Mouse (Mus musculus): ENCODE measurements around the gene Hist1h2ag. TPM values are rescaled to one million over a fixed set of nuclear protein-coding genes. Genes with fewer than 3 reads are reported as not detected.
A peak's percentile ranks its signal among the peaks of the same experiment; 100 is the strongest.

Hist1h2ag gene
- total RNA-seq, 1 experiment, result 786 TPM

- Histone ChIP-seq H3K4me3 (ENCODE audit: insufficient read depth in 1 of 2, low read depth in 1 of 2, low read length in 2 of 2, poor library complexity in 1 of 2, severe bottlenecking in 1 of 2) (peak overlapping the region; percentile 69 to 74), H3K4me1 (ENCODE audit: control insufficient read depth in 2 of 2, insufficient read depth in 2 of 2, low read length in 2 of 2, poor library complexity in 1 of 2) (no peaks in the 10 kb centered on the region), H3K36me3 (ENCODE audit: control insufficient read depth, insufficient read depth, low read length, poor library complexity, severe bottlenecking) (no peaks in the 10 kb centered on the region), H3K9me3 (ENCODE audit: control insufficient read depth, insufficient read depth, low read depth, low read length) (no peaks in the 10 kb centered on the region), H3K9ac (ENCODE audit: insufficient read depth, low read depth, low read length, poor library complexity, severe bottlenecking) (peak overlapping the region; percentile 48; the same call in 1 of the 2 replicates), H3K27ac (ENCODE audit: insufficient read depth, low read depth, low read length, poor library complexity, severe bottlenecking) (no peak overlapping the region)
- no peak for TF ChIP-seq ZNF384 (IDR thresholded peaks at IDR 0.05; ENCODE audit: low read depth, low read length)
- TF ChIP-seq HCFC1 (IDR thresholded peaks at IDR 0.05; ENCODE audit: borderline replicate concordance, insufficient read depth, low read length), result no peak
- TF ChIP-seq CHD2 (IDR thresholded peaks at IDR 0.05; ENCODE audit: low read depth, low read length), result no peak
- TF ChIP-seq ZC3H11A (IDR thresholded peaks at IDR 0.05; ENCODE audit: borderline replicate concordance, low read depth, low read length), result no peak
- no peak for TF ChIP-seq MAFK (IDR thresholded peaks at IDR 0.05; ENCODE audit: insufficient read depth, low read depth, low read length)
- in situ Hi-C loops (cut with MboI; ENCODE audit: low sequenced_read_pairs in 2 of 2, unreplicated experiment in 2 of 2), result loop anchor here in 1 of 2 experiments (5.0 to 25.0 kb wide), 2 partner anchors 35 to 745 kb away; no protein-coding TSS in a partner anchor
- DNase-seq (ENCODE audit: low read depth, low spot score), result no peak
Measured at GRCm38 (mm10) chr13:22007121-22007510, 35.6 kb downstream of the Hist1h2ag start.

- no peak for DNase-seq (ENCODE audit: low read depth, low spot score)
- Histone ChIP-seq H3K4me3 (ENCODE audit: insufficient read depth in 1 of 2, low read depth in 1 of 2, low read length in 2 of 2, poor library complexity in 1 of 2, severe bottlenecking in 1 of 2) (peak overlapping the region; percentile 69 to 74), H3K27ac (ENCODE audit: insufficient read depth, low read depth, low read length, poor library complexity, severe bottlenecking) (no peak overlapping the region), H3K9me3 (ENCODE audit: control insufficient read depth, insufficient read depth, low read depth, low read length) (no peaks in the 10 kb centered on the region), H3K4me1 (ENCODE audit: control insufficient read depth in 2 of 2, insufficient read depth in 2 of 2, low read length in 2 of 2, poor library complexity in 1 of 2) (no peaks in the 10 kb centered on the region), H3K36me3 (ENCODE audit: control insufficient read depth, insufficient read depth, low read length, poor library complexity, severe bottlenecking) (no peaks in the 10 kb centered on the region), H3K9ac (ENCODE audit: insufficient read depth, low read depth, low read length, poor library complexity, severe bottlenecking) (peak overlapping the region; percentile 48)
- in situ Hi-C loops (cut with MboI; ENCODE audit: low sequenced_read_pairs in 2 of 2, unreplicated experiment in 2 of 2), result loop anchor here in 1 of 2 experiments (5.0 to 25.0 kb wide), 2 partner anchors 34 to 744 kb away; no protein-coding TSS in a partner anchor
- TF ChIP-seq CHD2 (IDR thresholded peaks at IDR 0.05; ENCODE audit: low read depth, low read length) (no peak), HCFC1 (IDR thresholded peaks at IDR 0.05; ENCODE audit: borderline replicate concordance, insufficient read depth, low read length) (no peak), ZNF384 (IDR thresholded peaks at IDR 0.05; ENCODE audit: low read depth, low read length) (no peak), ZC3H11A (IDR thresholded peaks at IDR 0.05; ENCODE audit: borderline replicate concordance, low read depth, low read length) (no peak), MAFK (IDR thresholded peaks at IDR 0.05; ENCODE audit: insufficient read depth, low read depth, low read length) (no peak)
Measured at GRCm38 (mm10) chr13:22006334-22007120, 36.2 kb downstream of the Hist1h2ag start.

GRCm38 (mm10) chr13:22005605-22006333, 37.0 kb downstream of the Hist1h2ag start:
- Histone ChIP-seq H3K36me3 (ENCODE audit: control insufficient read depth, insufficient read depth, low read length, poor library complexity, severe bottlenecking) (no peaks in the 10 kb centered on the region), H3K4me1 (ENCODE audit: control insufficient read depth in 2 of 2, insufficient read depth in 2 of 2, low read length in 2 of 2, poor library complexity in 1 of 2) (no peaks in the 10 kb centered on the region), H3K9me3 (ENCODE audit: control insufficient read depth, insufficient read depth, low read depth, low read length) (no peaks in the 10 kb centered on the region), H3K27ac (ENCODE audit: insufficient read depth, low read depth, low read length, poor library complexity, severe bottlenecking) (no peak overlapping the region), H3K9ac (ENCODE audit: insufficient read depth, low read depth, low read length, poor library complexity, severe bottlenecking) (peak overlapping the region; percentile 18), H3K4me3 (ENCODE audit: insufficient read depth in 1 of 2, low read depth in 1 of 2, low read length in 2 of 2, poor library complexity in 1 of 2, severe bottlenecking in 1 of 2) (peak overlapping the region; percentile 69 to 74)
- TF ChIP-seq ZNF384 (IDR thresholded peaks at IDR 0.05; ENCODE audit: low read depth, low read length), result no peak
- no peak for TF ChIP-seq CHD2 (IDR thresholded peaks at IDR 0.05; ENCODE audit: low read depth, low read length)
- no peak for TF ChIP-seq ZC3H11A (IDR thresholded peaks at IDR 0.05; ENCODE audit: borderline replicate concordance, low read depth, low read length)
- in situ Hi-C loops (cut with MboI; ENCODE audit: low sequenced_read_pairs in 2 of 2, unreplicated experiment in 2 of 2), result loop anchor here in 1 of 2 experiments (5.0 to 25.0 kb wide), 2 partner anchors 33 to 743 kb away; no protein-coding TSS in a partner anchor
- no peak for DNase-seq (ENCODE audit: low read depth, low spot score)

- in situ Hi-C loops (cut with MboI; ENCODE audit: low sequenced_read_pairs in 2 of 2, unreplicated experiment in 2 of 2), result loop anchor here in 1 of 2 experiments (25.0 kb wide), 1 partner anchor 740 kb away; no protein-coding TSS in a partner anchor
- no peak for TF ChIP-seq ZC3H11A (IDR thresholded peaks at IDR 0.05; ENCODE audit: borderline replicate concordance, low read depth, low read length)
- TF ChIP-seq CHD2 (IDR thresholded peaks at IDR 0.05; ENCODE audit: low read depth, low read length), result no peak
- no peak for TF ChIP-seq MAFK (IDR thresholded peaks at IDR 0.05; ENCODE audit: insufficient read depth, low read depth, low read length)
- TF ChIP-seq ZNF384 (IDR thresholded peaks at IDR 0.05; ENCODE audit: low read depth, low read length), result no peak
- no peak for TF ChIP-seq HCFC1 (IDR thresholded peaks at IDR 0.05; ENCODE audit: borderline replicate concordance, insufficient read depth, low read length)
- no peak for DNase-seq (ENCODE audit: low read depth, low spot score)
Measured at GRCm38 (mm10) chr13:22001823-22002222, 40.9 kb downstream of the Hist1h2ag start.

More at GRCm38 (mm10) chr13:22001823-22002222, 40.9 kb downstream of the Hist1h2ag start:
- no peaks in the 10 kb centered on the region for H3K9me3 ChIP-seq (ENCODE audit: control insufficient read depth, insufficient read depth, low read depth, low read length)
- H3K36me3 ChIP-seq (ENCODE audit: control insufficient read depth, insufficient read depth, low read length, poor library complexity, severe bottlenecking), result no peaks in the 10 kb centered on the region
- H3K9ac ChIP-seq (ENCODE audit: insufficient read depth, low read depth, low read length, poor library complexity, severe bottlenecking), result no peak overlapping the region
- H3K4me1 ChIP-seq (ENCODE audit: control insufficient read depth in 2 of 2, insufficient read depth in 2 of 2, low read length in 2 of 2, poor library complexity in 1 of 2), result peaks cover under 1 to 2% of the 10 kb centered on the region in 2 experiments; a peak in 2 of 4 replicates
- H3K4me3 ChIP-seq (ENCODE audit: insufficient read depth in 1 of 2, low read depth in 1 of 2, low read length in 2 of 2, poor library complexity in 1 of 2, severe bottlenecking in 1 of 2), result no peak overlapping the region
- no peak overlapping the region for H3K27ac ChIP-seq (ENCODE audit: insufficient read depth, low read depth, low read length, poor library complexity, severe bottlenecking)
